ENCODE assay signal across 9 mouse cellular contexts in the genomic region with DNA sequence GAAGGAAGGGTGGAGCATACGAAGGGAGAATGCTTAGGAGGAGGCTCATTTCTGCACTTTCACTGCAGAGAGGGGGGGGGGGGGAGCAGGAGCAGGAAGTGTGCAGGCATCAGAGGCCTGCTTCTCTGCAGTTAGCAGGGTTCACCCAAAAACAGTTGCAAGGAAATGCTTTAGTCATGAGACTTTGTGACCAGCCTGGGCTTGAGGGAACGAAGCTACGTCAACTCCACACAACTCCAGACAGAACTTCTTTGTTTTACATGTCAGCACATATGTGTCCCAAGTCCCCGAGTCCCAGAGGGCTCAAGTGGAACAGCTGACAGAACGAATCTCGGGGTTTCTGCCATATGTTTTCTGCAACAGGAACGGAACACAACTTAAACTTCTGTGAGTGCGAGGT.
DNase-seq lines count a peak whose midpoint lies in the region; ATAC-seq and TF ChIP-seq lines count a peak whose summit lies in the region.
"Had no signal": no experiment of that assay in that cellular context is flagged by ENCODE, and none has a peak within 500 bp of the region (broad histone marks: within the 10 kb centered on the region; RNA-seq: fewer than 3 reads in every experiment).

No protein-coding gene starts in this region.

- H3K4me2 ChIP-seq in heart, embryonic 14.5 days (ENCODE audit: low read length), result 0 out of 2 replicates have a peak overlapping the region, but pooled peaks have one; percentile 12

- peak overlapping the region; percentile 66 for H3K27ac ChIP-seq in heart, adult 2 months
- peak overlapping the region; percentile 68 to 74 for H3K27ac ChIP-seq in heart, embryonic 14.5 days (replicated peaks in 1 of 2; ENCODE audit: control insufficient read depth in 1 of 2, insufficient read depth in 1 of 2, low read depth in 2 of 2, low read length in 2 of 2)

- H3K9ac ChIP-seq in heart, adult 2 months (ENCODE audit: low read depth, low read length), result peak overlapping the region; percentile 29; the same call in 1 of the 2 replicates
- no peak overlapping the region for H3K9ac ChIP-seq in heart, embryonic 14.5 days (ENCODE audit: low read length)

- 35% methylated on average over 8 of the region's 8 CpGs for WGBS in heart, adult 2 months
- WGBS in heart, embryonic 14.5 days, result 40% methylated on average over 8 of the region's 8 CpGs

- 0 out of 2 replicates have a peak, but pooled peaks have one; percentile 6 for TF ChIP-seq EP300 in heart, adult 2 months (IDR thresholded peaks at IDR 0.05; ENCODE audit: insufficient read depth, low read depth, low read length)

- no peaks in the 10 kb centered on the region for H3K9me3 ChIP-seq in heart, embryonic 14.5 days (ENCODE audit: control insufficient read depth, low read length)

- DNase-seq in heart, adult 2 months, result peak; percentile 44
- DNase-seq in heart, adult 8-10 months (ENCODE audit: low spot score), result no peak
- DNase-seq in CD8-positive naive resting alpha-beta T cell, adult 2 months (ENCODE audit: low read depth in 2 of 2, low spot score in 2 of 2), result peak; percentile 14 to 25
- DNase-seq in left cerebral cortex, postnatal 36 days (ENCODE audit: low spot score in 2 of 2), result no peak
- no peak for DNase-seq in layer of hippocampus, postnatal 36 days
- no peak for DNase-seq in urinary bladder, postnatal 25 days (ENCODE audit: low spot score)

- H3K79me2 ChIP-seq in heart, adult 2 months (replicated peaks; ENCODE audit: control insufficient read depth, insufficient read depth, low read length), result peaks cover 3% of the 10 kb centered on the region

- no peak for TF ChIP-seq POLR2A in heart, adult 2 months (IDR thresholded peaks at IDR 0.05; ENCODE audit: insufficient read depth, low read depth, low read length)

- TF ChIP-seq CTCF in heart, adult 2 months (IDR thresholded peaks at IDR 0.05), result no peak

- intact Hi-C loops in heart, adult 2 months (cut with DNase I), result loop anchor here (2.0 kb wide), 1 partner anchor 75 kb away; no protein-coding TSS in a partner anchor
- intact Hi-C loops in left cerebral cortex, postnatal 36 days (cut with DNase I), result no loop called here

- H3K36me3 ChIP-seq in heart, adult 2 months (ENCODE audit: control insufficient read depth, insufficient read depth, low read length), result peaks cover 3% of the 10 kb centered on the region
- H3K36me3 ChIP-seq in heart, embryonic 14.5 days (ENCODE audit: control insufficient read depth, insufficient read depth, low read length), result no peaks in the 10 kb centered on the region
- H3K36me3 ChIP-seq: G1E had no signal

- peaks cover 23% of the 10 kb centered on the region for H3K4me1 ChIP-seq in heart, adult 2 months (ENCODE audit: control insufficient read depth, insufficient read depth, low read length)
- H3K4me1 ChIP-seq in heart, embryonic 14.5 days (ENCODE audit: control insufficient read depth in 2 of 2, insufficient read depth in 2 of 2, low read length in 2 of 2), result peaks cover 31 to 55% of the 10 kb centered on the region in 2 experiments

- no peaks in the 10 kb centered on the region for H3K27me3 ChIP-seq in heart, adult 2 months (ENCODE audit: control insufficient read depth, insufficient read depth, low read length)
- H3K27me3 ChIP-seq in heart, embryonic 14.5 days (ENCODE audit: control insufficient read depth, insufficient read depth, low read length), result no peaks in the 10 kb centered on the region

- no peak overlapping the region; the same call in 1 of the 2 replicates for H3K4me3 ChIP-seq in heart, adult 2 months
- H3K4me3 ChIP-seq in heart, embryonic 14.5 days (ENCODE audit: control insufficient read depth in 1 of 2, insufficient read depth in 1 of 2, low read depth in 1 of 2, low read length in 2 of 2), result no peak overlapping the region

- ATAC-seq in heart, embryonic 14.5 days (ENCODE audit: insufficient number of reproducible peaks, insufficient read depth, low FRiP score, low read depth), result no peak
- peak; percentile 49 for ATAC-seq in megakaryocyte, adult 5-6 weeks (ENCODE audit: poor library complexity, severe bottlenecking)

Comparison
In these comparisons a context has a peak if more than half of its experiments do, and no peak if none do; other contexts are left out.
1. DNase-seq: peak in heart, adult 2 months (2 of 2) and CD8-positive naive resting alpha-beta T cell, adult 2 months (2 of 2); none in heart, adult 8-10 months (single experiment), left cerebral cortex, postnatal 36 days (0 of 2), layer of hippocampus, postnatal 36 days (0 of 2) and urinary bladder, postnatal 25 days (single experiment).